Mouse (Mus musculus) common myeloid progenitor, adult 5-6 weeks (primary cell): ENCODE results near the gene Ablim1. TPM values are rescaled to one million over a fixed set of nuclear protein-coding genes. Genes with fewer than 3 reads are reported as not detected.

Experiments used
- ATAC-seq: replicated peaks from 2 replicates; pipeline ENCODE4 v1.8.0; 2016; ENCODE audit warnings: low read depth, mild to moderate bottlenecking, moderate TSS enrichment, inconsistent platforms; ENCODE audit not compliant: poor library complexity, severe bottlenecking
- total RNA-seq: library from RNA; stranded (forward); fragments of 200-1000, 187-1606 nt; gene quantifications from 2 replicates; pipeline ENCODE4 v1.2.3, GENCODE M21; 2017

Ablim1 gene
- total RNA-seq, 1 experiment from 2014 or later, result 11.7 TPM

DNA sequence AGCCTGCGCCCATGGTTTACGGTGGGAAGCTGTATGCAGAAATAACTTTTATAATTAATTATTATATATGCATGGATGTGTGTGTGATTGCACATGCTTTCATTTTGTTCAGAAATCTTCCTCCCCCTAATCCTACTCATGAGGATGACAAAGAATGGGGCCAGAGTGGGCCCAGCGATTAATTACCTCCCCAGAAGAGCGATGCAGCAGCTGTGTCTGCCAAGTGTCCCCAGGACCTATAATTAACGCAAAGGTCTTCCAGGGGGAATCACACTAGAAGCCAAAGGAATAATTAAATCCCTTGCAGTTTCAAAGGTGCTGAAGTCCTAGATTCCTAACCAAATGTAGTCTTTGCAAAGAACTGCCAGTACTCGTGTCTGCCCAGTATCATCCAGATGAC lies 44.9 kb downstream of the Ablim1 start:
- no peak for ATAC-seq

GRCm38 (mm10) chr19:57267531-57267930 lies 47.2 kb downstream of the Ablim1 start:
- no peak for ATAC-seq

GRCm38 (mm10) chr19:57266374-57267085 lies 48.2 kb downstream of the Ablim1 start:
- no peak for ATAC-seq

- ATAC-seq, result no peak
Measured at GRCm38 (mm10) chr19:57264296-57264947, 50.3 kb downstream of the Ablim1 start.

GRCm38 (mm10) chr19:57257801-57258200 lies 56.9 kb downstream of the Ablim1 start:
- ATAC-seq, result no peak

DNA sequence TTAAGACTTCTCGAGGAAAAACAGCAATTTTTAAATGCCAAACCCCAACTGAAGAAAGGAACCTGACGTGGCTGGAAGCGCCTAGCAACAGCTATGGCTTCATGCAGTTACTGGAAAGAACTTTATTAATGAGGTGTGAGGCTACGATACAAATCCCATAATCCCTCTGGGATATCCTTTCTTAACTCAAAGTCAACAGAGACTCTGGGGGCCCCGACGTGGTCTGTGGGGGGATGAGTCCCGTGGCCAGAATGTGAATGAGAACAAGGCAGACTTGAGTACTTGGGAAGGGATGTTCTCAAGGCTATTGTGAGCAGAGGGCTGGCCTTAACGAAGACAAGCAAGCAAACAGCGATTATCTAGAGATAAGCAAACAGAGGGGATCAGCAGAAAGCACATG lies 58.1 kb downstream of the Ablim1 start:
- no peak for ATAC-seq

GRCm38 (mm10) chr19:57255157-57255556 lies 59.6 kb downstream of the Ablim1 start:
- ATAC-seq, result 0 out of 2 replicates have a peak, but pooled peaks have one; percentile 36

DNA sequence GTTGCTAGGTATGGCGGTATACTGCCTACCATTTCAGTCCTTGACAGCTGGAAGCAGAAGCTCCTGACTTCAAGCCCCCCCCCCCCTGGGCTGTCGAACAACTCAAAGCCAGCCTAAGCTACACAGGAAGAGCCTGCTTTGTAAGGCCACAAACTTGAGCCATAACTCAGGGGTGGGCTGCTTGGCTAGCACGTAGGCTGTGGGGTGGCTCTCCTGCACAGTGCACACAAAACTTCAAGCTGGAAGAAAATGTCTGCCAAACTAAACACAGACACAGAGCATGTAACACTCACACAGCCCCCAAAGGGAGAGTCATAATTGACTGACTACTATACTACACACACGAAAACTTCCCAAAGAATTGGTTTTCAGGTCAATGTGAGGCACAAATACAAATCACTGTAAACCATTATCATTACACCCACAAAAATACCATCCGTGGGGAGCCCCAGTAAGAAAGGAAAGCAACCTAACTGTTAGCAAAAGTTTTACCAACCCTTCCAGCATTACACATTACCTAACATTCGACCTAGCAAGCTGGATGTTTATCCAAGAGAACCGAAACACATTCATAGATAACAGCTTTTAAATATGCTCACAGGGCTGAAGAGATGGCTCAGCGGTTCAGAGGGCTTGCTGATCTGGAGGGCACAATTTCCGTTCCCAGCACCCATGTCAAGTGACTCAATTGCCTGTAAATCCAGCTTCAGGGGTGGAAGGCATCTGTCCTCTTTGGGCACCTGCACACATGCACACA lies 61.8 kb downstream of the Ablim1 start:
- no peak for ATAC-seq

DNA sequence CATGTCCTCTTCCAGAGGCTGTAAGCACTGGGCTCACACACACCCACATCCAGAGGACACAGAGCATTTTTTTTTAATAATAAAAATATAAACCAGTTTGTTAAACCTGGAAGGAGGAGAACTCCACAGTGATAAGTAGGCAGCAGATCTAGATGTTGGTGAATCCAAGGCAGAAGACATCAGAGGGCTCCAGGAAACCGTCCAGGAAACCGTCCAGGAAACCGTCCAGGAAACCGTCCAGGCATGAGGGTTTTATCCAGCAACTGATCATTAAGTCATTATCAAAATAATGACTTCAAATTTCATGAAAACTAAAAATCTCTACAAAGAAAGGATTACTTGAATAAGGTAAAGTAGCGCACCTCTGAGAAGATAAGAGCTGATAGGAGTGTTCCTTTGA lies 65.9 kb downstream of the Ablim1 start:
- ATAC-seq, result no peak

DNA sequence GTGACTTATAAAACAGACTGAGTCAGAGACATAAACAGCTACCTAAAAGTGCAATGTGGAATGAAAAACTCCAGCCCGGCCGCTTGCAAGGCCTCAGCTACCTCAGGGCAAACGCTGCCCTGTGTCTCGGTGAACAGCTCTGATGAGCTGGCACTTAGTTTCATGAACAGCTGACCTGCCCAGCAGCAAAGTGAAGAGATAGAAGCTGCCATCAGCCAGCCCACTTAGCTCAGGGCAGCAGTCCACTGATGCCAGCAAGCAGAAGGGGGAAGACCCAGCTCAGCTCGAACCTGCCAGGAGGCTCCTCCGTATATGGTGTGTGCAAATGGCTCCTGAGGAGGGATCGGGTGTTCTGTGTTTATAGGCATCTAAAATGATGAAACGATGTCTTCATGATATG lies 67.5 kb downstream of the Ablim1 start:
- no peak for ATAC-seq

DNA sequence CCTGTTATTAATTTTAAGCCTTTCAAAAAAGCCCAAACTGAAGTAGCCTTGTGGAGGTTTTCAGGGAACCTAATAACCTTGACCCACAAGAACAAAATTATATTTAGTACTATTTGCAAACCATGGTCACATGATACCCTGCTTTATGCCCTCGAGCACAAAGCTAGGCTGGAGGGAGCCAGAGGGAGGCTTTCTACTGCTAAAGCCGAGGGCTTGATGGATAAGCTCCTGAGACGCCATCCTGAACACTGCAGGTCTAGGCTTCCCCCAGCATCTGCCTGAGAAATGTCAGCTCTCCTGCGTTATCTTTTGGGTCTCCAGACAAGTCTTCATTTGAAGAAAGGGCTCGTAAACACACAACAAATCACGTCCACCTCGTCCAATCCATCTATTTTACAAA lies 70.4 kb downstream of the Ablim1 start:
- no peak for ATAC-seq

DNA sequence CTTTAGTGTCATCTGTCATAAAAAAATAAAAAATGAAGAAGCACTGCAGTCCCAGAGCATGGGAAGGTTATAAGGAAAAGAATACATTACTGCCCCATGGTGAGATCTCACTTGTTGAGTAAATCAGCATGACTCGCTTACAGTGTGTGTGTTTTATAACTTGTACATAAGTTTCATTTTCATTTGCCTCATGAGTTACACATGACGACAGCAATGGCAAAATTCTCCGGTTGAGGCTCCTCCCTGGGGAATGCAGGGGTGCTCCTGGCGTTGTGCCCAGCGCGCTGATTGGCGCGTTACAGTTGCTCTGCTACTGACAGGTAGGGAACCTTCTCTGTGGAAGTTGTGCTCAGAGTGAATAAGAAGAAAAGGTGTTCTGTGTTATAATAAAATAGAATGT lies 71.1 kb downstream of the Ablim1 start:
- ATAC-seq, result peak; percentile 66

GRCm38 (mm10) chr19:57243191-57243590 lies 71.5 kb downstream of the Ablim1 start:
- ATAC-seq, result peak; percentile 89

DNA sequence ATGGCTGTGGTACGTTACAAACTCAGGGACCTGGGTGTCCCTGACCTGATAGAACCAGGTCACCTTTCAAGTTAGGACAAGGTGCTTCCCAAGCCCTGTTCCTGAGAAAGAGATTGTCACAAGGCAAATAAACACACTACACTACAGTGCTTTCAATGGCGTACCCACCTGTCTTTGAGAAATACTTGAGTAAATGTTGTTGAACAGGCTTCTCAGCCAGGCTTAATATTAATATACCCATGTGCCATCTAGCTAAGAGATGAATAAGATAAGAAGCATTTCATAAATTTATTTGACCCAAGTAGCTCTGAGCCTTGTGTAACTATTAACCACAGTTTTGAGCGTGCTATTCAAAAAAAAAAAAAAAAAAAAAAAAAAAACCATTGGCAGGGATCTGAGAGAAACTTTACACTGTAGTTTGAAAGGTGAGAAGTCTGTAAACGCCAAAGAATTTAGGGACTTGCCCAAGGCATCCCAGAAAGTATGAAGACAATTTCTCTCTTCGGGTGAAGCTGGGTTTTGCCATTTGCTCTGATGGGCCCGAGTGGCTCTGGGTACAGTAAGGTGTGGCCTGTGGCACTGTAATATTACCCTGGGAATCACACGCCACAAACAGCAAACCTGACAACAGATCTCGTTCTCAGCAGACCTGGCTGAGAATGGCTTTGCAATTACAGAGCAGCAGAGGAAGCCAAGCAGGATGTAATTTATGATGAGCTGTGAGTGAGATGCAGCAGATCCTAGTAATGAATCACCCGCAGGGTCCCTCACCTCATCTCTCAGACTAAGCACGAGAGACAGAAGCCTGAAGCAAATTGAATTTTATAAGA lies 73.1 kb downstream of the Ablim1 start:
- no peak for ATAC-seq

DNA sequence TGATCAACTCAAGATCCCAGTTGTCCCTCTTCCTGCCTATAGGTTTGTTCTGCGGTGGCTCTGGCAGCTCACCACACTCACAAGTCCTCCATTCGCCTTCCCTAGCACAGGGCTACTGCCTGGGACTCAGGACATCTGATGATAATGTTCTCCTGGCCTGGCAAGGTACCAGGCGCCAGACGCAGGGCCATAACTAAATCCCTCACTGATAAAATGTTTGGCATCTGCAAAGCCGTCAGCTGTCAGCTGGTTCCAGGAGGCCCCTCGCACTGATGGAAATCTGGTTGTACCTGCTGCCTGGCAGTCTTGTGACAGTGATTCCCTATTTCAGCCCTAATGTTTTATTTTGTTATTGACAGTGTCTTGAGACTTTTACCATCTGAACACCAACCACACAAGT lies 74.5 kb downstream of the Ablim1 start:
- no peak for ATAC-seq

- ATAC-seq, result no peak
Measured at GRCm38 (mm10) chr19:57239176-57239784, 75.4 kb downstream of the Ablim1 start.

- no peak for ATAC-seq
Measured at GRCm38 (mm10) chr19:57238461-57238860, 76.3 kb downstream of the Ablim1 start.

GRCm38 (mm10) chr19:57237534-57237933 lies 77.2 kb downstream of the Ablim1 start:
- ATAC-seq, result no peak

DNA sequence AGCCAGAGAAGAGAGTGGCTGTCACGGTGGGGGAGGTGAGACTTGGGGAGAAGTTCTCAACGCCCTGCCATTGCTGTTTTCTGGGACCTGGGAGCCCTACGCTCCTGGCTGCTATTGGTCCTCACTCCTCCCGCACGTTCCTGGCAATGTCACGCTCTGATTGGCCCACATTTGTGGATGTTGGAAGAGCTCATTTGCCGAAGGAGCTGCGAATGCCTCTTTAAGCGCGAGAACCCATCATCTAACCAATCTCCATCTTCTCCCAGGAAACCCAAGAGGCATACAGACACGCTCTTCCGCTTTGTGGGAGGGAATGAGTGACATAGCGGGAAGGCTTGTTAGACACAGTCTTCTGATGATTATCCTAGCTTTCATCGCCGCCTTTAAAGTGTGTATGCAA lies 78.1 kb downstream of the Ablim1 start:
- ATAC-seq, result no peak

DNA sequence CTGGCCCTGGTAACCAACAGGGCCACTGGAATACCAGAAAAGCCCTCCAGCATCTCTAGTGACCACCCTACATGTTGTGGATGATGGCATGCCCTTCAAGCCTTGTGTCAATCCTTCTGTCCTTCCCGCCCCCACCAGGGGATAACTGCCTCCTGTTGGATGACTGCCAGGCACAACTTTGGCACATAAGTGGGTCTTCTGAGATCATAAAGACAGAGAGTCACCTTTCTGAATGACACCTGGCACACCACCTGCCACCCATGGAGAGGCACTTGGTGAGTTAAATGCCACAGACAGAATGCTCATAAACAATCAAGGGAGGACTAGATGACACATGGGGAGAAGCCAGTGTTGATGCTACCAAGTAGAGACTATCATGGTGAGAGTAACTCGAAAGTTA lies 78.8 kb downstream of the Ablim1 start:
- no peak for ATAC-seq
